Mouse (Mus musculus): ENCODE data around the gene Chrnb1.

DNA sequence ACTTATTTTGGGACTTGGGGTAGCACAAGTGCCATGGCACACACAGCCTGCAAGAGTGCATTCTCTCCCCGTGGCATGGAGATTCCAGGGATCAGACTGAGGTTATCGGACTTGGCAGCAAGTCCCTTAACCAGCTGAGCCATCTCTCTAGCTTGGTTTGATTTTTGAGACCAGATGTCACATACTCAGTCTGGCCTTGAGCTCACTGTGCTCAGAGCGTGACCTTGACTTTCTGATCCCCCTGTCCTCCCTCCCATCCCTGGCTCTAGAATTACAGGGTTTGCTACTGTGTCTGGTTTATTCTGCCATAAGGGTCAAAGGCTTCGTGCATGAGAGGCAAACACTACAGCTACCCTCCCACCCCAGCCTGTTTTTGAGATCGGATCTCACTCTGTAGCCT is 6.3 kb downstream of the Chrnb1 start:
- no peak for TF ChIP-seq CTCF (IDR thresholded peaks at IDR 0.05; ENCODE audit: borderline replicate concordance, insufficient read depth, low read length)
- no peak for TF ChIP-seq POLR2A (IDR thresholded peaks at IDR 0.05; ENCODE audit: low read depth, low read length)
